8 mouse cellular contexts compared by ENCODE assay signal in genomic region chr5:130221760-130222145, GRCm38 (mm10). TPM values are rescaled to one million over a fixed set of nuclear protein-coding genes. Genes with fewer than 3 reads are reported as not detected.
A peak's percentile ranks its signal among the peaks of the same experiment; 100 is the strongest.
DNase-seq lines count a peak whose midpoint lies in the region; ATAC-seq and TF ChIP-seq lines count a peak whose summit lies in the region.

No protein-coding gene starts in this region.

- peak overlapping the region; percentile 81 for H3K9ac ChIP-seq in liver, adult 2 months (ENCODE audit: low read depth, low read length)
- H3K9ac ChIP-seq in hindbrain, embryonic 15.5 days, result peak overlapping the region; percentile 70
- H3K9ac ChIP-seq in midbrain, embryonic 12.5 days (replicated peaks), result peak overlapping the region; percentile 97

- peak overlapping the region; percentile 63 for H3K4me2 ChIP-seq in hindbrain, embryonic 15.5 days
- H3K4me2 ChIP-seq in midbrain, embryonic 12.5 days (replicated peaks), result peak overlapping the region; percentile 72

- 1% methylated on average over 10 of the region's 10 CpGs for WGBS in liver, adult 2 months
- WGBS in hindbrain, embryonic 15.5 days, result 1% methylated on average over 10 of the region's 10 CpGs
- 1% methylated on average over 10 of the region's 10 CpGs for WGBS in midbrain, embryonic 12.5 days

- peaks cover 25% of the 10 kb centered on the region for H3K79me2 ChIP-seq in liver, adult 2 months (ENCODE audit: control insufficient read depth, insufficient read depth, low read length)

- H3K36me3 ChIP-seq in liver, adult 2 months (ENCODE audit: control insufficient read depth, insufficient read depth, low read length), result no peaks in the 10 kb centered on the region
- no peaks in the 10 kb centered on the region for H3K36me3 ChIP-seq in hindbrain, embryonic 15.5 days
- H3K36me3 ChIP-seq in midbrain, embryonic 12.5 days, result no peaks in the 10 kb centered on the region

- H3K27ac ChIP-seq in liver, adult 2 months (replicated peaks; ENCODE audit: insufficient read depth, low read depth, low read length), result peak overlapping the region; percentile 88
- H3K27ac ChIP-seq in cortical plate, adult 2 months (ENCODE audit: insufficient read depth, low read length), result peak overlapping the region; percentile 53
- peak overlapping the region; percentile 82 for H3K27ac ChIP-seq in hindbrain, embryonic 15.5 days (replicated peaks)
- H3K27ac ChIP-seq in midbrain, embryonic 12.5 days (replicated peaks), result peak overlapping the region; percentile 84

- peak; percentile 71 for ATAC-seq in hindbrain, embryonic 15.5 days (ENCODE audit: low FRiP score, low read depth)
- ATAC-seq in midbrain, embryonic 12.5 days (ENCODE audit: low FRiP score, low read depth), result peak; percentile 61

- H3K27me3 ChIP-seq in liver, adult 2 months (ENCODE audit: control insufficient read depth, insufficient read depth, low read length), result no peaks in the 10 kb centered on the region
- H3K27me3 ChIP-seq in hindbrain, embryonic 15.5 days, result no peaks in the 10 kb centered on the region
- no peaks in the 10 kb centered on the region for H3K27me3 ChIP-seq in midbrain, embryonic 12.5 days

- H3K4me1 ChIP-seq in liver, adult 2 months (ENCODE audit: control insufficient read depth, insufficient read depth, low read length), result peaks cover 27% of the 10 kb centered on the region
- peaks cover 2% of the 10 kb centered on the region for H3K4me1 ChIP-seq in cortical plate, adult 2 months (ENCODE audit: control insufficient read depth, insufficient read depth, low read length)
- H3K4me1 ChIP-seq in hindbrain, embryonic 15.5 days (replicated peaks), result peaks cover 25% of the 10 kb centered on the region
- peaks cover 18% of the 10 kb centered on the region for H3K4me1 ChIP-seq in midbrain, embryonic 12.5 days

- no peak for TF ChIP-seq CTCF in liver, adult 2 months (IDR thresholded peaks at IDR 0.05; ENCODE audit: low read depth, low read length)
- no peak for TF ChIP-seq CTCF in cortical plate, adult 2 months (IDR thresholded peaks at IDR 0.05; ENCODE audit: extremely low read depth, insufficient read depth, low read length)

- H3K4me3 ChIP-seq in liver, adult 2 months (ENCODE audit: insufficient read depth, low read depth, low read length), result peak overlapping the region; percentile 97
- H3K4me3 ChIP-seq in cortical plate, adult 2 months (ENCODE audit: insufficient read depth, low read length), result peak overlapping the region; percentile 84
- peak overlapping the region; percentile 60 for H3K4me3 ChIP-seq in hindbrain, embryonic 15.5 days
- peak overlapping the region; percentile 100 for H3K4me3 ChIP-seq in midbrain, embryonic 12.5 days

- TF ChIP-seq POLR2A in liver, adult 2 months (IDR thresholded peaks at IDR 0.05; ENCODE audit: extremely low read depth, insufficient read depth, low read length), result no peak
- TF ChIP-seq POLR2A in cortical plate, adult 2 months (IDR thresholded peaks at IDR 0.05; ENCODE audit: extremely low read depth, insufficient read depth, low read length), result no peak

- H3K9me3 ChIP-seq in hindbrain, embryonic 15.5 days, result no peaks in the 10 kb centered on the region
- H3K9me3 ChIP-seq in midbrain, embryonic 12.5 days, result peaks cover 7% of the 10 kb centered on the region; the same call in 1 of the 2 replicates

- peak; percentile 58 for DNase-seq in liver, adult 2 months (ENCODE audit: extremely low read depth, low read depth, low spot score)
- DNase-seq in liver, result no peak
- no peak for DNase-seq in frontal cortex, adult 2 months (ENCODE audit: extremely low spot score in 1 of 2, low spot score in 1 of 2)
- DNase-seq in adrenal gland, adult (ENCODE audit: inconsistent age in 2 of 2, low spot score in 1 of 2), result no peak
- DNase-seq in urinary bladder, postnatal 14 days (ENCODE audit: low spot score), result no peak

RNA-seq across cellular contexts. Expression of gene Tmem248, which starts 4.9 kb away (rescaled TPM):
- total RNA-seq in liver, adult 2 months (2014; rRNA removed), result 19.8 and 26.6 TPM in 2 replicates
- 28.9 and 34.3 TPM in 2 replicates for polyA plus RNA-seq in liver, adult 2 months (2012; rRNA removed)
- 31.4 and 32.0 TPM in 2 replicates for polyA plus RNA-seq in cortical plate, adult 2 months (2012; rRNA removed)
- 23.6 and 26.2 TPM in 2 replicates for polyA plus RNA-seq in hindbrain, embryonic 15.5 days (2015; fragmentation: Nextera tagmentation; extraction: Ambion mirVana)
- 33.1 and 34.1 TPM in 2 replicates for polyA plus RNA-seq in midbrain, embryonic 12.5 days (2016; fragmentation: Nextera tagmentation; extraction: Ambion mirVana)
- 31.2 and 32.7 TPM in 2 replicates for polyA plus RNA-seq in frontal cortex, adult 2 months (2012; rRNA removed)

RNA-seq across cellular contexts. Expression of gene Sbds, which starts 33.6 kb away (rescaled TPM):
- 36.9 and 42.5 TPM in 2 replicates for total RNA-seq in liver, adult 2 months (2014; rRNA removed)
- 25.9 and 29.4 TPM in 2 replicates for polyA plus RNA-seq in liver, adult 2 months (2012; rRNA removed)
- 94.9 and 101 TPM in 2 replicates for polyA plus RNA-seq in cortical plate, adult 2 months (2012; rRNA removed)
- 56.2 and 56.7 TPM in 2 replicates for polyA plus RNA-seq in hindbrain, embryonic 15.5 days (2015; fragmentation: Nextera tagmentation; extraction: Ambion mirVana)
- 70.5 and 73.7 TPM in 2 replicates for polyA plus RNA-seq in midbrain, embryonic 12.5 days (2016; fragmentation: Nextera tagmentation; extraction: Ambion mirVana)
- polyA plus RNA-seq in frontal cortex, adult 2 months (2012; rRNA removed), result 85.8 and 93.8 TPM in 2 replicates

RNA-seq across cellular contexts. Expression of gene Tyw1, which starts 33.7 kb away (rescaled TPM):
- 12.8 and 13.3 TPM in 2 replicates for total RNA-seq in liver, adult 2 months (2014; rRNA removed)
- polyA plus RNA-seq in liver, adult 2 months (2012; rRNA removed), result 6.8 and 8.0 TPM in 2 replicates
- polyA plus RNA-seq in cortical plate, adult 2 months (2012; rRNA removed), result 14.5 and 14.6 TPM in 2 replicates
- 21.9 and 22.3 TPM in 2 replicates for polyA plus RNA-seq in hindbrain, embryonic 15.5 days (2015; fragmentation: Nextera tagmentation; extraction: Ambion mirVana)
- 28.6 and 30.4 TPM in 2 replicates for polyA plus RNA-seq in midbrain, embryonic 12.5 days (2016; fragmentation: Nextera tagmentation; extraction: Ambion mirVana)
- polyA plus RNA-seq in frontal cortex, adult 2 months (2012; rRNA removed), result 14.4 and 15.1 TPM in 2 replicates

RNA-seq across cellular contexts. Expression of gene Rabgef1, which starts 50.2 kb away (rescaled TPM):
- total RNA-seq in liver, adult 2 months (2014; rRNA removed), result 11.4 and 13.1 TPM in 2 replicates
- polyA plus RNA-seq in liver, adult 2 months (2012; rRNA removed), result 8.3 and 11.8 TPM in 2 replicates
- polyA plus RNA-seq in cortical plate, adult 2 months (2012; rRNA removed), result 38.5 and 43.6 TPM in 2 replicates
- 39.8 and 40.6 TPM in 2 replicates for polyA plus RNA-seq in hindbrain, embryonic 15.5 days (2015; fragmentation: Nextera tagmentation; extraction: Ambion mirVana)
- 33.1 and 36.9 TPM in 2 replicates for polyA plus RNA-seq in midbrain, embryonic 12.5 days (2016; fragmentation: Nextera tagmentation; extraction: Ambion mirVana)
- 36.0 and 43.2 TPM in 2 replicates for polyA plus RNA-seq in frontal cortex, adult 2 months (2012; rRNA removed)
